Comparison of ENCODE assay signal across 15 mouse cellular contexts in the genomic region with DNA sequence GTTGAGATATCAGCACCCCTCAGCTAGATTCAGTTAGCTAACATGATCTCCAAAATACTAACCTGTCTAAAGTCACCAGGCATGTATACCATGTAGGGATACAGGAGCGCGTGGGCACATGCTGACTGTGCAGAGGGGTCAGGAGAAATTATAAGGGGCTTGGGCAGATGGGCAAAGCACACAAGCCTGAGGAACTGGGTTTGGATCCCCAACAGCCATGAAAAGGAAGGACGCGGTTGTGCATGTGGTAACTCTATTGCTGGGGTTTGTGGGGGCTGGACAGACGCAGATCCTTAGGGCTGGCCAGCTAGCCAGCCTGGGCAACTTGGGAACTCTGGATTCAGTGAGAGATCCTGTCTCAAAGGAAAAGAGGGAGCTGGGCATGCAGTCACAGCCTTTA. TPM values are rescaled to one million over a fixed set of nuclear protein-coding genes. Genes with fewer than 3 reads are reported as not detected.
"Had no signal": no experiment of that assay in that cellular context is flagged by ENCODE, and none has a peak within 500 bp of the region (broad histone marks: within the 10 kb centered on the region; RNA-seq: fewer than 3 reads in every experiment).

No protein-coding gene starts in this region.

- H3K27me3 ChIP-seq: limb, embryonic 12.5 days; limb, embryonic 15.5 days; midbrain, embryonic 12.5 days; midbrain, embryonic 15.5 days had no signal

- H3K4me2 ChIP-seq: limb, embryonic 12.5 days; limb, embryonic 15.5 days; liver, embryonic 11.5 days; lung, embryonic 14.5 days; midbrain, embryonic 12.5 days; midbrain, embryonic 15.5 days had no signal

- H3K9ac ChIP-seq: limb, embryonic 12.5 days; limb, embryonic 15.5 days; liver, embryonic 14.5 days; liver, postnatal 0 days; lung, embryonic 14.5 days; midbrain, embryonic 12.5 days; midbrain, embryonic 15.5 days had no signal

- DNase-seq: kidney, adult 9 months; left cerebral cortex, postnatal 4 days; liver, postnatal 0 days; lung, embryonic 14.5 days; retina, postnatal 1 day; right cerebral cortex, postnatal 25 days; thymus, adult 18-20 months; thymus, postnatal 36 days had no signal

- H3K4me3 ChIP-seq: limb, embryonic 12.5 days; limb, embryonic 15.5 days; midbrain, embryonic 12.5 days; midbrain, embryonic 15.5 days had no signal

- ATAC-seq: liver, postnatal 0 days; midbrain, embryonic 15.5 days had no signal

- H3K36me3 ChIP-seq: limb, embryonic 12.5 days; limb, embryonic 15.5 days; midbrain, embryonic 12.5 days; midbrain, embryonic 15.5 days had no signal

- H3K27ac ChIP-seq: limb, embryonic 12.5 days; liver, embryonic 14.5 days; macrophage; midbrain, embryonic 12.5 days; midbrain, embryonic 15.5 days had no signal

- H3K9me3 ChIP-seq: limb, embryonic 12.5 days; limb, embryonic 15.5 days; midbrain, embryonic 12.5 days; midbrain, embryonic 15.5 days had no signal

RNA-seq across cellular contexts. Expression of a gene that starts 10.3 kb away (rescaled TPM):
- polyA plus RNA-seq: macrophage had no signal
